Mouse (Mus musculus): ENCODE measurements at regions not wholly inside any gene's neighbourhood (a gene's known extent, or its start where the extent isn't known, plus 50 kb on each side); places are given as distances from the start of the nearest gene placed in this dataset.

DNA sequence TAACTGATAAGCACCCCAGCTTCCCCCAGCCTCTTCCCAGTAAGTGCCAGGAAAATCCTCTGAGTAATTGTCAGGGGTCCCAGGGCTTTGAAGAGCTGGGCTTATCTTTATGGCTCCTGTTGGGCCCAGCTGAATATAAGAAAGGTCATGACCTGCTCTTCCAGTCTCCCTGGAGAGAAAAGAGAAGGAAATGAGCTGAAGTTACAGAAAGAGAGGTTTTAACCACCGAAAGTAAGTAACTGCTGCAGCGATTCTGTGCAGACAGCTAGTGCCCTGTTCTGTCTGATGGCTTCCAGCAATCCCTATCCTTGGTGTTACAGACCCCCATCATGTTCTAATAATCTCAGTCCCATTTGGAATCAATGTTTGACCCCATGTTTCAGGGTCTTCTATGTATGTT is 272.8 kb downstream of the Fam49a start:
- DNase-seq (ENCODE audit: low read depth, low spot score): no peak
- 57% methylated on average over 2 of the region's 2 CpGs for WGBS

DNA sequence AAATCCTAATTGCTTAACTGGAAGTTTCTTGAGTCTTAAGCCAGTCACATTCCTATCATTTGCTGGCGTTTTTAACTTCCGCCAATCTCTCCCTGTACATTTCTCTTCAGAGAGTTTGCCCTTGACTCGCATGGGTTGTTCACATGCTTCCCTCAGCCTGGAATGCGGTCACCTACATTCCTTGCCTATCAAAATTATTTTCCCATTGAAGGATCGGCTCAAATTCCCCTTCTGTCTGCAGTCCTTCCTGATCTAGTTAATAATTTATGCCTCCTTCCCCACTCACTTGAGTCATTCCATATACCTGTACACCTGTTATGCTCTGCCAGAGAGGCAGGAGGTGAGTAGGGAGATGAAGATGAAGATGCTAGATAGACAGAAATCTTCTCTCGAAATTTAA is 268.9 kb downstream of the Fam49a start:
- 36% methylated on average over 6 of the region's 6 CpGs for WGBS

GRCm38 (mm10) chr12:12529541-12529940 is 267.6 kb downstream of the Fam49a start:
- WGBS: 93% methylated on average over 5 of the region's 5 CpGs

More for the DNA sequence above, 268.9 kb downstream of the Fam49a start:
- no peak for DNase-seq (ENCODE audit: low read depth, low spot score)

DNA sequence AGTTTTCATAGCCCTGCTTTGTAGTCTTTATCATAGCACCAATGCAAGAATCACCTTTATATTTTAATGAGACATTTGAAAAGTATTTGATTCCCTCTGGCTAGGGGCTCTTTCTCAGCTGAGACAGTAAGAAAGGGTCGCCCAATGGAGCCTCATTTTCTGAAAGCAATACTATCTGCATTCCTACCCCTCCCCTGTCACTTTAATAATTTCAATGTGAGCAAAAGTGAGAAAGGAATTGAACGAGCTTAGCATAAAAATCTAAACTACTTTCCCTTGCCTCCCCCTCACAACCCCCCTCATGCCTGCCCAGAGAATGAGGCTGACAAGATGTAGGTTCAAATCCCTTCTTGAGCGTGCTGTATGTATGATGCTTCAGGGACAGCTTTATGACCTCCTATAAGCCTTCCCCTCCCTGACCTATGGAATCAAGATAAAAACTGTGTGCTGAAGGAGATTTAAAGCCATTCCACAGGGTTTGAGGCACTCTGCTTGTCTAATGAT is 266.6 kb downstream of the Fam49a start:
- WGBS: 74% methylated on average over 3 of the region's 3 CpGs
- DNase-seq (ENCODE audit: low read depth, low spot score): no peak

More at GRCm38 (mm10) chr12:12529541-12529940, 267.6 kb downstream of the Fam49a start:
- no peak for DNase-seq (ENCODE audit: low read depth, low spot score)

DNA sequence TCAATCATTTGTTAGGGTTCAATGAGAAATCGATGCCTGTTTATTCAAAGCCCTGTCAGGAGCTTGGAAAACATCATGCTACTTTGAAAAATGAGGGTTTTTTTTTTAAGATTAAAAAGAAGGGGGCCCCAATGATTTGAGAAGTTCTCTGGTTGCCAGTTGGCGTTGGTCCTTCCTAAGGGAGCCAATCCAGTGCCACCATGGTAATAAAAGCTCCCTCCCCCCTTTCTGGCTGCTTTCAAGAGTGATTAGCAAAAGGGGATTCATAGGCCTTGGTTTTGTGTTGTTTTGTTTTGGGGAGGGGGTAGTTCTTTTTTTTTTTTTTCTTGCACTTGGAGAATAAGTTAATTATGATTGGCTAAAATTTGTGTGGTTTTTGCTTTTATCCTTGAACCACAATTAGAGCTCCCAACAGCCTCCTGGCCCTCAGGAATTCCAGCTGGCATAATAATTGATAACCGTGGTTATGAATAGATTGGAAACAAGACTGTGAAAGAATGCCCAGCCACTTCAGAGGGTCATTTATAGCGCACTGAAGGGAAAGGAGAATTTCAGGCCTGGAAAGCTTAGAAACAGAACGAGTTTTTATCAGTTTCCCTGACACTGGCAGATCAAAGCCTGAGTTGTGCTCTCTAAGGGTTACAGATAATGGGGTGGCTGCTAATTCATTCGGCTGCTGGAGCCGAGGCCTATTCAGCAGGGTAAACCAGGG is 266.0 kb downstream of the Fam49a start:
- DNase-seq (ENCODE audit: low read depth, low spot score): no peak
- WGBS: 80% methylated on average over 7 of the region's 7 CpGs

DNA sequence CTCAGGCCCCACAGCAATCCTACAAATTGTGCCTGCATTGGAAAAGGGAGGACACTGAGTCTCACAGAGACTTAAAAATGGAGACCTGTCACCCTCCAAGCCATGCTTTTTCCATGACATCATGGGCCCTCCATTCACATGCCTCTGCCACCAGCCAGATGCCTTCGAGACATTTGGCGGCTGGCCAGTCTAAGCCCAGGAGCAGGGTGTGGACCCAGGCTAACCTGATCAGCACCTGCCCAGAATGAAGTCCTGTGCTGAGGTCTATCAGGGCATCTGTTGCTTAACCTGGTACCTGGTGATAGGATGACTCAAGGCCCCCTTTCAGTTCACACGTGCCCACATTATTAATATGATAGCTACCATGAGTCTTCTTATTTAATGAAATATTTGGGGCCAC is 265.4 kb downstream of the Fam49a start:
- WGBS: 25% methylated on average over 3 of the region's 3 CpGs
- no peak for DNase-seq (ENCODE audit: low read depth, low spot score)

- no peak for DNase-seq (ENCODE audit: low read depth, low spot score)
- WGBS: 89% methylated on average over 8 of the region's 8 CpGs
These were observed 258.4 kb downstream of the Fam49a start for GRCm38 (mm10) chr12:12520311-12520852.

GRCm38 (mm10) chr12:12518490-12519070 is 256.6 kb downstream of the Fam49a start:
- 70% methylated on average over 5 of the region's 5 CpGs for WGBS
- DNase-seq (ENCODE audit: low read depth, low spot score): no peak

DNA sequence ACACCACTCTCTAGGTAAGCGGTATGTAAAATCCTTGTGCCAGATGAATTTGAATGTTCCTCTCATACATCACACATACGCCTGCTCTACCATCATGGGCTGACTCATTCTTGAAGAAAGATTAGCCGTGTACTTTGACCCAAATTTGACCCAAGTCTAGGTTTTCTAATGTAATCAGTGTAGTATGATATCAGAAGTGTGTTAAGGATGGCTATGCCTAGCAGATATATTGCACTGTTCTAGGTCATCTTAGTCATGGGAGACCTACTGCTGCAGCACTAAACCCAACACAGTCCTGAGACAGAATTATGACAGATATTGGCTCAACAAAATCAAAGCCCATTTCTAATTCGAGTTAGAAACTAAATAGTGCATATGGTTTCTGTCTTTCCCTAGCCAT is 255.1 kb downstream of the Fam49a start:
- DNase-seq (ENCODE audit: low read depth, low spot score): no peak
- 73% methylated on average over 4 of the region's 4 CpGs for WGBS

DNA sequence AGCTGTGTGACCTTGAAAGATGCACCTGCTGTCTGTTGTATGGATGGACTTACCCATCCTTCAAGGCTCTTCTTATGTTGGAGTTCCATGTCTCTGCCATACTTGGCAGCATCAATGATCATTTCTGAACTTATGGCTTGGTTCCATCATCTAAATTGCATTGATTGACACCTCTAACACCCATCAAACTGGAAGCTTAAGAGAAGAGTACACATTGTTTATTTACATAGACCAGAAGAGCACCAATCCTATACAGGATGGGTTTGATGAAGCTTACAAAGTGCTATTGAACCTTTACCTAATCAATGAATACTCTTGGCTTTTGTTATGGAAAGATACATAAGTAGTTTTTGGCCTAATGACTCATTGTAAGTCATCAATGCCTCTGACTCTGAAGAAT is 248.8 kb downstream of the Fam49a start:
- no peak for DNase-seq (ENCODE audit: low read depth, low spot score)

DNA sequence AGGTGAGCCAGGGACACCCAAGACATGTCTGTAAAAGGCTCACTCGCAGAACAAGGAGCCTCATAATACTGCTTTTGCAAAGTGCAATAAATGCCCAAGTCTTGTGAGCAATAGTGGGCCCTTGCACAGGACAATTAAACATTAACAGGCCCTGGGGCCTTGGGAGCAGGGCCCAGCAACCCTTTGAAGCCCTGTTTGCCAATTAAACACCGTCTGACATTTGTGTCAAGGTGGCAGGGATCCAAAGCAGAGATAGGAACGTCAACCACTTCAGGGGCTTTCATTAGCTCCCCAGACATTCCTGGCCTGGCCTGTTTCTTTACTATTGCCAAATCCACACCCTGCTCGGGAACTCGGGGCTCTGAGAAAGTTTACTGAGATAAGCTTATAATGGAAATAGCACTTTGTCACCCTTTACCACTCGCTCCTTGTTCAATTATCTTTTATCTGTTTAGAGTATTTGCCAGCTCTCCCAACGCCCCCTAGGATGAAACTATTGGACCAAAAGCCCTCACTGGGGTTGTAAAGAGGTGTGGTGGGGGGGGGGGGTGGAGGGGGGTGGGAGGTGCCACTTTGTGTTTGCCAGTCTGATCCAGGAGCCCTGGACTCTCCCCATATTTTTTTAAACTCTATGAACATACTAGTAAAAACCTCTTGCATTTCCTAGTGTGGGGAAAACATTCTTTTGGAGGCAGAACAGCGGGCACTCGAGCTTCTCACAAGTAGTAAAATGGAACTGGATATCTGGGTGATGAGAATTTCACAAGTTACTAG is 247.4 kb downstream of the Fam49a start:
- peak; percentile 44 for DNase-seq (ENCODE audit: low read depth, low spot score)
- WGBS: 14% methylated on average over 9 of the region's 9 CpGs

DNA sequence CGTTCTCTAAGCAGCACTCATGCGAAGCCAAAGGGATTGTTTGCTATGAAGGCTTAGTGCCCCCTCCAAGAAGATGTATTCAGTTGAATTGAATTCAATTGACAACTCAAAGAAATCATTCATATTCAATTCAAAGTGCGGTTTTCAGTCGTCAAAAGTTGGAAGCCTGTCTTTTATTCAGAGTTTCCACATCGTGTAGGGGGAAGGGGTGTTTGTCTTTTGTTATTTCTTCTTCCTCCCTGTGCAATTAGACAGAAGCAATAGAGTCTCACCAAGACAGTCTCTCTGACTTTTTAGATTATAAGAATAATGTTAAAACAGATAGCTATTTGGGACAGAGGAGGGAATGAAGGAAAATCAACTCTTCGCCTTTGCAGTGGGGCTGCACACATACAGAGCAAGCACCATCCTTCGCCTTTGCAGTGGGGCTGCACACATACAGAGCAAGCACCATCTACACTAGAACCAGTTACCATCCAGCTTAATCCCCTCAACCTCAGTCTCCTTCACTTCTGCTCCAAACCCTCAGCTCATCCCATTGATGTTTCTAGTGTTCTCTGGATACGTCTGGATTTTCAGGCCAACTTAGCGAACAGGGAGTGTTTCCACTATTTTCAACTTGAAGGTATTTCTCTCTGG is 246.7 kb downstream of the Fam49a start:
- 62% methylated on average over 9 of the region's 9 CpGs for WGBS
- no peak for DNase-seq (ENCODE audit: low read depth, low spot score)

GRCm38 (mm10) chr12:12506671-12507070 is 244.7 kb downstream of the Fam49a start:
- 92% methylated on average over 3 of the region's 3 CpGs for WGBS
- no peak for DNase-seq (ENCODE audit: low read depth, low spot score)

GRCm38 (mm10) chr12:12505590-12505989 is 243.7 kb downstream of the Fam49a start:
- 82% methylated on average over 4 of the region's 4 CpGs for WGBS
- no peak for DNase-seq (ENCODE audit: low read depth, low spot score)

DNA sequence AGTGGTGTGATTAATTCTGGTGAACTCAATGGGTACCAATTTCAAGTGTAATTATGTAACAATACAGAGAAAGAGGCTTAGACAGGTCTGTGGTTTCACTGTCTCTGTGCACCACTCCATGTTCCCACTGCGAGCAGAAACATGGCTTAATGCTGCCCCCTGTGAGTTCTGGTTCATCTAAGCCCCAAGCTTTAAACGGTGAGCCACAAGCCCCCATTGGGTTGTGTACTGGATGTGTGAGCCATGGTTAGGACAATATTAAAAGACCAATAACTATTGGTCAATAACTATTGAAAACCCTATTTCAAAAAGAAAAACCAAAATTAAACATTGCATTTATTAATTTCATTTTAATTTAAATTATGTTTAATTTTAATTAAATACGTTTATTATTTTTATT is 238.0 kb downstream of the Fam49a start:
- 73% methylated on average over 3 of the region's 3 CpGs for WGBS
- DNase-seq (ENCODE audit: low read depth, low spot score): no peak

- no peak for DNase-seq (ENCODE audit: low read depth, low spot score)
These were observed 236.7 kb downstream of the Fam49a start for GRCm38 (mm10) chr12:12498621-12499020.

DNA sequence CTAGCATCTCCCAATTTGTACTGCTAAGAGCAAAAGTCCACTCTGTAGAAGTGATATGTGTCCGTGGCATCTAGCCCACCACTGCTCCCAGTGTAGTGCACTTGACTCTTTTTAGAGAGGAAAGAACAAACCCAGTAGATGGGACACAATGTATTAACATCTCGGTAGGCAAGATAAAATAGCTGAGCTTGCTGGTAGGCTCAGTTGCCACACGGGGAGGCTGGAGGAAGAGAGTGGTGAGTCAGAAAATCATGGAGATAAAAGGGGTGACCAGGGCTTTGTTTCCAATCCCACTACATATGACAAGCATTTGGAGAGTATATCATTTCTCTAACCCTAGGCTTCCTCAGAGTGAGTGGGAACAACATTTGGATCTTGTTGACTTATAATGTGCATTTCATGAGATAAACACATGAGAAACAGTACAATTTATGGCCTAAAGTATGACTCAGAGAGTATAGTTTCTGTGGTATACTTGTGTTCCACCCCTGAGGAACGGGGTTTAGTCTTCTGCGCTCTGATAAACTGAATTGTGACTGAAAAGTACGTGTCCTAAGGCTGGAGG is 235.4 kb downstream of the Fam49a start:
- 71% methylated on average over 6 of the region's 6 CpGs for WGBS
- no peak for DNase-seq (ENCODE audit: low read depth, low spot score)

GRCm38 (mm10) chr12:12496593-12497141 is 234.7 kb downstream of the Fam49a start:
- no peak for DNase-seq (ENCODE audit: low read depth, low spot score)
- WGBS: 51% methylated on average over 7 of the region's 7 CpGs

DNA sequence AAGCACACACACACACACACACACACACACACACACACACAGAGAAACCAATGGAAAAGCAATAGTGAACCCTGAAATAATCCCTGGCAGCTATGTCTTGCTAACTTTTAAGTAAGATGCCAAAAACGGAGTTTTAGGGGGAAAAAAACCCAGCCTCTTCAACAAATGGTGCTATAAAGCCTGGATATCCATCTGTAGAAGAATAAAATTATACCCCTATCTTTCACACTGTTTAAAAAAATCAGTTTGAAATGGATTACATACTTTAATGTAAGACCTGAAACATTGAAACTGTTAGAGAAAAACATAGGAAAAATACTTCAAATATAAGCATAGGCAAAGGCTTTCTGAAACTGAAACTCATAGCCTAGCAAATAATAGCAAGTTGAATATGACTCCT is 228.2 kb downstream of the Fam49a start:
- DNase-seq (ENCODE audit: low read depth, low spot score): no peak
- WGBS: 54% methylated on average over 1 of the region's 1 CpGs

Data from large intestine, adult 2 months (tissue).